In the genomic region with DNA sequence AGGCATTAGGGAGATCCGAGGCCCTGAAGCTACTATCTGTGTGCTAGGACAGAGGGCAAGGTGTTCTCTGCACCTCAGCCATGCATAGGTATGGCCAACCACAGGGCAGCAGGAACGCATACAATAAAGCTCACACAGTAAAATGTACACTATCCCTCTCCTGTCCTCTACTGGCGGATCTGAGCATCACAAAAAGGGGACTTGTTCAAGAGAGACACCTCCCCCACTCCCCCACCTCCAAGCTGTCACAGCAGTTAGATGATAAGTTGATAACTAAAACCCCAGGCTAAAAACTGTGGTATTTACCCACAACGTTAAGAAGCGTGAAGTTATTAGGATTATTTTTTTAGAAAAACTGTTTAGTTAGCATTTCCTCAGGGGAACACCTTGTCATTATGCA, we compare ENCODE assay signal across 16 mouse cellular contexts.
DNase-seq lines count a peak whose midpoint lies in the region; ATAC-seq and TF ChIP-seq lines count a peak whose summit lies in the region.
"Had no signal": no experiment of that assay in that cellular context is flagged by ENCODE, and none has a peak within 500 bp of the region (broad histone marks: within the 10 kb centered on the region; RNA-seq: fewer than 3 reads in every experiment).

No protein-coding gene starts in this region.

- ATAC-seq in kidney, postnatal 0 days (replicated peaks; ENCODE audit: low FRiP score, low read depth), result no peak
- no peak for ATAC-seq in midbrain, embryonic 11.5 days (ENCODE audit: low FRiP score)
- no peak for ATAC-seq in midbrain, embryonic 13.5 days
- no peak for ATAC-seq in erythroblast, adult 5-6 weeks (replicated peaks; ENCODE audit: low FRiP score, poor library complexity, severe bottlenecking)

- H3K27me3 ChIP-seq in kidney, postnatal 0 days (ENCODE audit: insufficient read depth, low read length), result no peaks in the 10 kb centered on the region
- no peaks in the 10 kb centered on the region for H3K27me3 ChIP-seq in midbrain, embryonic 11.5 days (ENCODE audit: control insufficient read depth, insufficient read depth, low read length)
- H3K27me3 ChIP-seq in midbrain, embryonic 13.5 days, result no peaks in the 10 kb centered on the region
- H3K27me3 ChIP-seq: embryonic facial prominence, embryonic 13.5 days; heart, embryonic 15.5 days had no signal

- H3K4me2 ChIP-seq in kidney, postnatal 0 days (ENCODE audit: low read length), result no peak overlapping the region
- H3K4me2 ChIP-seq in midbrain, embryonic 11.5 days, result no peak overlapping the region
- no peak overlapping the region for H3K4me2 ChIP-seq in midbrain, embryonic 13.5 days (replicated peaks)
- H3K4me2 ChIP-seq: embryonic facial prominence, embryonic 13.5 days; heart, embryonic 15.5 days had no signal

- no peak for DNase-seq in kidney, postnatal 0 days (ENCODE audit: low spot score)
- DNase-seq in kidney, postnatal 4 days, result no peak
- peak; percentile 54 for DNase-seq in midbrain, embryonic 11.5 days (ENCODE audit: low spot score, missing footprints)
- DNase-seq in CD4-positive helper T cell, adult 2 months (ENCODE audit: low read depth, low spot score), result peak; percentile 20
- DNase-seq in induced T-regulatory cell, adult 2 months (ENCODE audit: low read depth), result peak; percentile 54
- no peak for DNase-seq in adrenal gland, postnatal 4 days (ENCODE audit: low spot score in 2 of 2)
- DNase-seq: adrenal gland, postnatal 10 days; cerebellum, adult 9-11 months; heart, adult 11 months; layer of hippocampus, adult 9-11 months; liver; midbrain, embryonic 14.5 days had no signal

- 80% methylated on average over 5 of the region's 5 CpGs for WGBS in kidney, postnatal 0 days
- 69% methylated on average over 5 of the region's 5 CpGs for WGBS in midbrain, embryonic 11.5 days
- WGBS in midbrain, embryonic 13.5 days, result 82% methylated on average over 5 of the region's 5 CpGs

- H3K36me3 ChIP-seq in kidney, postnatal 0 days (ENCODE audit: insufficient read depth, low read length), result no peaks in the 10 kb centered on the region
- no peaks in the 10 kb centered on the region for H3K36me3 ChIP-seq in midbrain, embryonic 11.5 days (ENCODE audit: control insufficient read depth, insufficient read depth, low read length)
- H3K36me3 ChIP-seq in midbrain, embryonic 13.5 days, result no peaks in the 10 kb centered on the region
- H3K36me3 ChIP-seq: embryonic facial prominence, embryonic 13.5 days; heart, embryonic 15.5 days had no signal

- no peak overlapping the region for H3K27ac ChIP-seq in kidney, postnatal 0 days
- no peak overlapping the region for H3K27ac ChIP-seq in midbrain, embryonic 11.5 days (ENCODE audit: low read depth, low read length)
- H3K27ac ChIP-seq in midbrain, embryonic 13.5 days, result no peak overlapping the region
- H3K27ac ChIP-seq: embryonic facial prominence, embryonic 13.5 days; heart, embryonic 15.5 days had no signal

- H3K9me3 ChIP-seq in kidney, postnatal 0 days (replicated peaks; ENCODE audit: low read length), result no peaks in the 10 kb centered on the region
- no peaks in the 10 kb centered on the region for H3K9me3 ChIP-seq in midbrain, embryonic 11.5 days (ENCODE audit: control insufficient read depth, low read length)
- H3K9me3 ChIP-seq in midbrain, embryonic 13.5 days, result peaks cover 3% of the 10 kb centered on the region; the same call in 1 of the 2 replicates
- H3K9me3 ChIP-seq: embryonic facial prominence, embryonic 13.5 days; heart, embryonic 15.5 days had no signal

- H3K9ac ChIP-seq in kidney, postnatal 0 days (ENCODE audit: low read depth, low read length), result no peak overlapping the region
- H3K9ac ChIP-seq in midbrain, embryonic 11.5 days (ENCODE audit: low read length), result no peak overlapping the region
- no peak overlapping the region for H3K9ac ChIP-seq in midbrain, embryonic 13.5 days (replicated peaks)
- H3K9ac ChIP-seq: embryonic facial prominence, embryonic 13.5 days; heart, embryonic 15.5 days had no signal

- no peak overlapping the region for H3K4me3 ChIP-seq in kidney, postnatal 0 days (replicated peaks; ENCODE audit: low read depth, low read length)
- H3K4me3 ChIP-seq in midbrain, embryonic 11.5 days (ENCODE audit: low read depth, low read length), result no peak overlapping the region
- no peak overlapping the region for H3K4me3 ChIP-seq in midbrain, embryonic 13.5 days (replicated peaks)
- H3K4me3 ChIP-seq: embryonic facial prominence, embryonic 13.5 days; heart, embryonic 15.5 days had no signal

- 0 out of 2 replicates have a peak, but pooled peaks have one; percentile 6 for TF ChIP-seq CTCF in kidney, postnatal 0 days (IDR thresholded peaks at IDR 0.05; ENCODE audit: low read depth)

- peaks cover under 1% of the 10 kb centered on the region; the same call in 1 of the 2 replicates for H3K4me1 ChIP-seq in kidney, postnatal 0 days (replicated peaks; ENCODE audit: insufficient read depth, low read length)
- no peaks in the 10 kb centered on the region for H3K4me1 ChIP-seq in midbrain, embryonic 11.5 days (ENCODE audit: control insufficient read depth, insufficient read depth, low read length)
- H3K4me1 ChIP-seq in midbrain, embryonic 13.5 days (replicated peaks), result peaks cover 19% of the 10 kb centered on the region

Comparison
In these comparisons a context has a peak if more than half of its experiments do, and no peak if none do; other contexts are left out.
1. DNase-seq: peak in midbrain, embryonic 11.5 days (single experiment), CD4-positive helper T cell, adult 2 months (single experiment) and induced T-regulatory cell, adult 2 months (single experiment); none in kidney, postnatal 0 days (single experiment), kidney, postnatal 4 days (0 of 2) and adrenal gland, postnatal 4 days (0 of 2).